Mouse (Mus musculus): Measurements from ENCODE around the gene Adsl. TPM values are rescaled to one million over a fixed set of nuclear protein-coding genes. Genes with fewer than 3 reads are reported as not detected.

Adsl gene
- total and polyA plus RNA-seq, 2 experiments, result 26.7 to 30.5 TPM

DNA sequence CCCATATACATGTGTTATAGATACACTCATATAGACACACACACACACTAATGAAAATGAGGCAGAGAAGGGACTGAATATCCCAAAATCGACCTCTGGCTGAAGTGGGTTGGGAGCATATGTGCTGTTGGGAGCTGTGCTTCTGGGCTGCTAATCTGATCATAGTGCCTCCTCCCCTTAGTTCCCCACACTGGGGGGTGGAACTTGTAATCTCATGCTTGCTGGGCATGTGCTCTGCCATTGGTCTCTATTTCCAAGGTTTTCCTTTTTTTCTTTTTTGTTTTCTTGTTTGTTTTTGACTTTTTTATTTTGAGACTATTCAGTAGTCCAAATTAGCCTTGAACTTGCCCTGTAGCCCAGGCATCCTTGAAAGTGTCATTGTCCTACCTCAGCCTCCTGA lies 40.0 kb downstream of the Adsl start:
- H3K27me3 ChIP-seq (ENCODE audit: control insufficient read depth, insufficient read depth, low read length), result no peaks in the 10 kb centered on the region
- H3K9ac ChIP-seq (ENCODE audit: low read depth, low read length), result no peak overlapping the region
- TF ChIP-seq POLR2A (IDR thresholded peaks at IDR 0.05; ENCODE audit: extremely low read depth, insufficient read depth, low read length) (no peak), CTCF (IDR thresholded peaks at IDR 0.05; ENCODE audit: low read depth, low read length) (no peak)
- DNase-seq (ENCODE audit: extremely low read depth, low read depth, low spot score), result no peak
- WGBS, result 48% methylated on average over 1 of the region's 1 CpGs
- no peak overlapping the region for H3K4me3 ChIP-seq (ENCODE audit: insufficient read depth, low read depth, low read length)
- H3K4me1 ChIP-seq (ENCODE audit: control insufficient read depth, insufficient read depth, low read length), result 0 out of 2 replicates have a peak, but pooled peaks cover 4% of the 10 kb centered on the region
- H3K36me3 ChIP-seq (ENCODE audit: control insufficient read depth, insufficient read depth, low read length), result no peaks in the 10 kb centered on the region
- H3K27ac ChIP-seq (replicated peaks; ENCODE audit: insufficient read depth, low read depth, low read length), result no peak overlapping the region
- H3K79me2 ChIP-seq (ENCODE audit: control insufficient read depth, insufficient read depth, low read length), result peaks cover 3% of the 10 kb centered on the region; the same call in 1 of the 2 replicates

DNA sequence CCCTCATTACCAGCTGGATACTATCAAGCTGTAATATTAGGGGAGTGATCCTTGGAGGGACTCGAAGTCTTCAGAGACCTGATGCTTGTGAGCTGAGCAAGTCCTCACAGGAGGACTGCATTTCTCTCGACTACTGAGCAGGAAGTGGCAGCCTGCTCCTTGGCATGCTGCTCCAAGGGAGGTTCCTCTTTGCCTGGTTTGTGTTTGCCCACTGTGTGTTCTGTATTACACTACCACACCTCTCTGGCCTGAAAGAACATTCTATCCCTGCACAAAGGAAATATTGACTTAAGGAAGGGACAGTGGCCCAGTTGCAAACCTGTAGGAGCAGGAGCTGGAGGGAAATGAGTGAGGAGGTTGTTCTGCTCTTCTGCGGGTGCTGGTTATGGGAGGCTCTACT lies 41.4 kb downstream of the Adsl start:
- 37% methylated on average over 3 of the region's 3 CpGs for WGBS
- Histone ChIP-seq H3K4me1 (ENCODE audit: control insufficient read depth, insufficient read depth, low read length) (0 out of 2 replicates have a peak, but pooled peaks cover 4% of the 10 kb centered on the region), H3K27ac (replicated peaks; ENCODE audit: insufficient read depth, low read depth, low read length) (no peak overlapping the region), H3K4me3 (ENCODE audit: insufficient read depth, low read depth, low read length) (no peak overlapping the region), H3K27me3 (ENCODE audit: control insufficient read depth, insufficient read depth, low read length) (no peaks in the 10 kb centered on the region), H3K36me3 (ENCODE audit: control insufficient read depth, insufficient read depth, low read length) (no peaks in the 10 kb centered on the region), H3K79me2 (ENCODE audit: control insufficient read depth, insufficient read depth, low read length) (peaks cover 3% of the 10 kb centered on the region; the same call in 1 of the 2 replicates), H3K9ac (ENCODE audit: low read depth, low read length) (no peak overlapping the region)
- TF ChIP-seq POLR2A (IDR thresholded peaks at IDR 0.05; ENCODE audit: extremely low read depth, insufficient read depth, low read length) (no peak), CTCF (IDR thresholded peaks at IDR 0.05; ENCODE audit: low read depth, low read length) (no peak)
- peak; percentile 44 for DNase-seq (ENCODE audit: extremely low read depth, low read depth, low spot score)

DNA sequence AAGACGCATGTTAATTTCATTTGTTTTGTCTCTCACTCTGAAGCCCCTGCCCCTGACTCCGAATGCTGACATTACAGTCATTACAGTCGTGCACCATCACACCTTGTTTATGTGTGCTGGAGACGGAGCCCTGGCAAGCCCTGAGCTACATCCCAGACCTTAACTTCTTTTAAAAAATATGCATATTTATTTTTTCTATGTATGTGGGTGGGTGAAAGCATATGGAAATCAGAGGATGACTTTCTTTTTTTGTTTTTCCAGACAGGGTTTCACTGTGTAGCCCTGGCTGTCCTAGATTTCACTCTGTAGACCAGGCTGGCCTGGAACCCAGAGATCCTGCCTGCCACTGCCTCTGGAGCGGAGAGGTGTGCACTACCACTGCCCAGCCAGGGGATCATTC lies 46.7 kb downstream of the Adsl start:
- Histone ChIP-seq H3K27ac (replicated peaks; ENCODE audit: insufficient read depth, low read depth, low read length) (no peak overlapping the region), H3K79me2 (ENCODE audit: control insufficient read depth, insufficient read depth, low read length) (peaks cover 3% of the 10 kb centered on the region; the same call in 1 of the 2 replicates), H3K4me3 (ENCODE audit: insufficient read depth, low read depth, low read length) (no peak overlapping the region), H3K9ac (ENCODE audit: low read depth, low read length) (no peak overlapping the region), H3K27me3 (ENCODE audit: control insufficient read depth, insufficient read depth, low read length) (no peaks in the 10 kb centered on the region), H3K36me3 (ENCODE audit: control insufficient read depth, insufficient read depth, low read length) (no peaks in the 10 kb centered on the region), H3K4me1 (ENCODE audit: control insufficient read depth, insufficient read depth, low read length) (no peaks in the 10 kb centered on the region)
- TF ChIP-seq CTCF (IDR thresholded peaks at IDR 0.05; ENCODE audit: low read depth, low read length), result no peak
- WGBS, result 94% methylated on average over 5 of the region's 5 CpGs
- DNase-seq (ENCODE audit: extremely low read depth, low read depth, low spot score), result no peak

DNA sequence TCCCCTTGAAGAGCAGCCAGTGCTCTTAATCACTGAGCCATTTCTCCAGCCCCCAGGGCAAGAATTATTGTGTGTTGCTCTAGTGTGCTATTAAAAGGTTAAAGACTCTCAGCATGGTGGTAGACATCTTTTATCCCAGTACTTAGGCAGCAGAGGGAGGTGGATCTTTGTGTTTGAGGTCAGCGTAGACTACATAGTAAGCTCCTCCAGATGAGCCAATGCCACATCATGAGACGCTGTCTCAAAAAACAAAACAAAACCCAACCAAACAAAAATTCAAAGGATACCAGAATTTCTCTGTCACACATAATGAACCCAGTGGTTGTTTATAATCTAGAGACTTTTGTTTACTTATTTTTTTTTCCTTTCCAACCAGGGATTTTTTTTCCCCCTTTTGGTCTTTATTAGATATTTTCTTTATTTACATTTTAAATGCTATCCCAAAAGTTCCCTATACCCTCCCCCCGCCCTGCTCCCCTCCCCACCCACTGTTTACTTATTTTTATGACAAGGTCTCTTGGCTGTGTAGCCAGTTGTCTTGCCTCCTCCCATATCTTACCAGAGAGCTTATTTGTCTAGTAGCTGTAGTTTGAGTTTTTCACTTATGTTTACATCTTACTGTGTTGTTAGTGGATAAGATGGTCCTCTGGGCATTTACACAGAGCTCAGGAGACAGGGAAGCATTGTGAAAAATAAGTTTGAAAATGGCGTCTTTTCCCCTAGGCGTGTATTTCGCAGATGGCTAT lies 48.0 kb downstream of the Adsl start:
- Histone ChIP-seq H3K4me3 (ENCODE audit: insufficient read depth, low read depth, low read length) (no peak overlapping the region), H3K4me1 (ENCODE audit: control insufficient read depth, insufficient read depth, low read length) (no peaks in the 10 kb centered on the region; the same call in 1 of the 2 replicates), H3K27ac (replicated peaks; ENCODE audit: insufficient read depth, low read depth, low read length) (no peak overlapping the region), H3K27me3 (ENCODE audit: control insufficient read depth, insufficient read depth, low read length) (no peaks in the 10 kb centered on the region), H3K79me2 (ENCODE audit: control insufficient read depth, insufficient read depth, low read length) (peaks cover 3% of the 10 kb centered on the region; the same call in 1 of the 2 replicates), H3K36me3 (ENCODE audit: control insufficient read depth, insufficient read depth, low read length) (no peaks in the 10 kb centered on the region), H3K9ac (ENCODE audit: low read depth, low read length) (no peak overlapping the region)
- WGBS, result 93% methylated on average over 6 of the region's 6 CpGs
- no peak for TF ChIP-seq POLR2A (IDR thresholded peaks at IDR 0.05; ENCODE audit: extremely low read depth, insufficient read depth, low read length)
- TF ChIP-seq CTCF (IDR thresholded peaks at IDR 0.05; ENCODE audit: low read depth, low read length), result no peak
- DNase-seq (ENCODE audit: extremely low read depth, low read depth, low spot score), result no peak

DNA sequence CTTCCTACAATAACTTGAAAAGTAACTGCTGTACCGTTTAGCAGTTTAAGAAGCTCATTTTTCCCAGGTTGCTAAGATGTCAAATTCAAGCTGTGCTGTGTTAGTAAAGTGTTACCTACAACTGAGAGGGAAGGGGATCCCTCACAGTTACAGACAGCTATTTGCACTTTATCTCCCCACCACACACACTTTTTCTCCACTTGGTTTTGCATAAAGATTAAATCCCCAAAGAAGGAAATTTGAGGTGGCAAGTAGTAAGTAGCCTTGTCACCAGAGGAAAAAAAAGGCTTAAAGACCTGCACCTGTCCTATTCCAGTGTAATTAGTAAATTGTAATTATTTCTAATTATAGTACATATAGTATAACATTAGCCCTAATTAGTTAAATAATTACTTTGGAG lies 48.8 kb downstream of the Adsl start:
- WGBS, result 88% methylated on average over 1 of the region's 1 CpGs
- Histone ChIP-seq H3K79me2 (ENCODE audit: control insufficient read depth, insufficient read depth, low read length) (peaks cover 3% of the 10 kb centered on the region; the same call in 1 of the 2 replicates), H3K36me3 (ENCODE audit: control insufficient read depth, insufficient read depth, low read length) (no peaks in the 10 kb centered on the region), H3K9ac (ENCODE audit: low read depth, low read length) (no peak overlapping the region), H3K27me3 (ENCODE audit: control insufficient read depth, insufficient read depth, low read length) (no peaks in the 10 kb centered on the region), H3K4me3 (ENCODE audit: insufficient read depth, low read depth, low read length) (no peak overlapping the region), H3K4me1 (ENCODE audit: control insufficient read depth, insufficient read depth, low read length) (no peaks in the 10 kb centered on the region; the same call in 1 of the 2 replicates), H3K27ac (replicated peaks; ENCODE audit: insufficient read depth, low read depth, low read length) (no peak overlapping the region)
- no peak for DNase-seq (ENCODE audit: extremely low read depth, low read depth, low spot score)
- no peak for TF ChIP-seq CTCF (IDR thresholded peaks at IDR 0.05; ENCODE audit: low read depth, low read length)
- TF ChIP-seq POLR2A (IDR thresholded peaks at IDR 0.05; ENCODE audit: extremely low read depth, insufficient read depth, low read length), result no peak
